Mouse (Mus musculus): ENCODE measurements around the gene Ddn.

DNA sequence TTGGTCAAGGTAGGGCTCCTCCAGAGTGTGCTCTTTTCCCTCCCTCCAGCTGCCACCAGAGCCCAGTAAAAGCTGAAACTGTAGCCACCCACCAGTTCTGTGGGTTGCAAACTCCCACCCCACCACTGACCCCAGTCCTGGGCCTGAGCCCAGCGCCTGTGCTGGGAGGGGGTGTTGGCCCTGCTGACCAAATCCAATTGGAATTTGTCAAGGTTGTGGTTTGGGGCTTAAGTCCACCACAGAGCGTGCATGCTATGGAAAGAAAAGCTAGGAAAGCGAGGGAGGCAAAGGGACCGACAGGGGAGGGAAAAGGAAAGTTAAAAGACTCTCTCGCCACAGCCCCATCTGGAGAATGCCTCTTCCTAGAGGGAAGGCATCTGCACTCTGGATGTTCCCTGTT lies 41.0 kb downstream of the Ddn start:
- TF ChIP-seq CTCF (IDR thresholded peaks at IDR 0.05; ENCODE audit: extremely low read depth, insufficient read length, insufficient replicate concordance, low read depth, low read length), result no peak
- TF ChIP-seq POLR2A (IDR thresholded peaks at IDR 0.05; ENCODE audit: low read depth, low read length), result no peak
